In genomic region chr13:63918733-63919422, GRCm38 (mm10) we compare ENCODE assay signal across 8 mouse cellular contexts.
A peak's percentile ranks its signal among the peaks of the same experiment; 100 is the strongest.
DNase-seq lines count a peak whose midpoint lies in the region; ATAC-seq and TF ChIP-seq lines count a peak whose summit lies in the region.

No protein-coding gene starts in this region.

- ATAC-seq in Patski = peak; percentile 29
- peak; percentile 24; the same call in 1 of the 2 replicates for ATAC-seq in forebrain, embryonic 12.5 days (ENCODE audit: low FRiP score)
- ATAC-seq in hindbrain, embryonic 12.5 days (ENCODE audit: low FRiP score) = peak; percentile 54
- ATAC-seq in neural tube, embryonic 12.5 days (ENCODE audit: low FRiP score, low read depth) = peak; percentile 38; the same call in 1 of the 2 replicates

- in situ Hi-C loops in Patski (cut with MboI; ENCODE audit: low pct_unique_long_range_greater_than_20kb) = no loop called here

- DNase-seq in 3134 (ENCODE audit: extremely low read depth, insufficient read length, low spot score) (peak; percentile 58), Patski (ENCODE audit: low read depth, low spot score) (peak; percentile 49)
- peak; percentile 28 to 29 for DNase-seq in layer of hippocampus, postnatal 25 days (ENCODE audit: extremely low spot score in 1 of 2, low spot score in 1 of 2)
- DNase-seq in thymus, postnatal 4 days = no peak
- DNase-seq in thymus, adult 18-20 months = no peak

- H3K9ac ChIP-seq in forebrain, embryonic 12.5 days = 0 out of 2 replicates have a peak overlapping the region, but pooled peaks have one; percentile 8
- no peak overlapping the region for H3K9ac ChIP-seq in hindbrain, embryonic 12.5 days
- H3K9ac ChIP-seq in neural tube, embryonic 12.5 days = no peak overlapping the region

- peaks cover 26% of the 10 kb centered on the region for H3K4me1 ChIP-seq in forebrain, embryonic 12.5 days
- peaks cover 28% of the 10 kb centered on the region for H3K4me1 ChIP-seq in hindbrain, embryonic 12.5 days
- peaks cover 28% of the 10 kb centered on the region for H3K4me1 ChIP-seq in neural tube, embryonic 12.5 days

- WGBS in forebrain, embryonic 12.5 days = 56% methylated on average over 18 of the region's 18 CpGs
- 43% methylated on average over 18 of the region's 18 CpGs for WGBS in hindbrain, embryonic 12.5 days
- 30% methylated on average over 18 of the region's 18 CpGs for whole genome bisulfite sequencing in neural tube, embryonic 12.5 days

- H3K36me3 ChIP-seq in forebrain, embryonic 12.5 days (replicated peaks) = no peaks in the 10 kb centered on the region
- H3K36me3 ChIP-seq in hindbrain, embryonic 12.5 days = no peaks in the 10 kb centered on the region
- no peaks in the 10 kb centered on the region for H3K36me3 ChIP-seq in neural tube, embryonic 12.5 days

- no peak for TF ChIP-seq CTCF in Patski (IDR thresholded peaks at IDR 0.05)

- POLR2A ChIA-PET in Patski (lab: Charles Lee) = interaction anchor here (1.1 kb wide), 1 partner anchor 352 kb away, joined by 6 read pairs; no protein-coding TSS in a partner anchor

- peak overlapping the region; percentile 73 for H3K27ac ChIP-seq in forebrain, embryonic 12.5 days
- H3K27ac ChIP-seq in hindbrain, embryonic 12.5 days = peak overlapping the region; percentile 49
- H3K27ac ChIP-seq in neural tube, embryonic 12.5 days = peak overlapping the region; percentile 50

- no peaks in the 10 kb centered on the region for H3K27me3 ChIP-seq in Patski
- H3K27me3 ChIP-seq in forebrain, embryonic 12.5 days = peaks cover 17% of the 10 kb centered on the region; the same call in 1 of the 2 replicates
- peaks cover 20% of the 10 kb centered on the region for H3K27me3 ChIP-seq in hindbrain, embryonic 12.5 days
- H3K27me3 ChIP-seq in neural tube, embryonic 12.5 days (replicated peaks) = no peaks in the 10 kb centered on the region

- CTCF ChIA-PET in Patski (lab: Charles Lee) = interaction anchor here (0.9 to 1.9 kb wide), 5 partner anchors 8 to 119 kb away, joined by 3 to 8 read pairs (median 3); no protein-coding TSS in a partner anchor

- peaks cover 11% of the 10 kb centered on the region for H3K9me3 ChIP-seq in forebrain, embryonic 12.5 days
- H3K9me3 ChIP-seq in hindbrain, embryonic 12.5 days (replicated peaks) = peaks cover 7% of the 10 kb centered on the region
- H3K9me3 ChIP-seq in neural tube, embryonic 12.5 days = peaks cover 8% of the 10 kb centered on the region; the same call in 1 of the 2 replicates

- no peak overlapping the region for H3K4me3 ChIP-seq in forebrain, embryonic 12.5 days (replicated peaks)
- H3K4me3 ChIP-seq in hindbrain, embryonic 12.5 days = no peak overlapping the region
- H3K4me3 ChIP-seq in neural tube, embryonic 12.5 days = no peak overlapping the region

- H3K4me2 ChIP-seq in forebrain, embryonic 12.5 days = peak overlapping the region; percentile 25; the same call in 1 of the 2 replicates
- peak overlapping the region; percentile 38 for H3K4me2 ChIP-seq in hindbrain, embryonic 12.5 days (replicated peaks)
- peak overlapping the region; percentile 44 for H3K4me2 ChIP-seq in neural tube, embryonic 12.5 days (replicated peaks)

Comparison
In these comparisons a context has a peak if more than half of its experiments do, and no peak if none do; other contexts are left out.
1. DNase-seq: peak in 3134 (single experiment), Patski (single experiment) and layer of hippocampus, postnatal 25 days (2 of 2); none in thymus, postnatal 4 days (single experiment) and thymus, adult 18-20 months (0 of 2).
2. Peak in every context shown above with its lines, with median percentiles within 50 percentile points of each other: ATAC-seq, H3K27ac ChIP-seq and H3K4me2 ChIP-seq.